Mouse (Mus musculus) erythroblast, embryonic 14.5 days (primary cell): Measurements from ENCODE around the gene Tgfb1.

Experiments
- GATA1 ChIP-seq: IDR thresholded peaks from 2 replicates; pipeline ENCODE4 v1.6.1; 2012; ENCODE audit warnings: low read length, inconsistent platforms, mixed read lengths
- TAL1 ChIP-seq: IDR thresholded peaks from 3 replicates; pipeline ENCODE4 v1.6.1; 2012; ENCODE audit warnings: low read length, inconsistent platforms, mixed read lengths

GRCm38 (mm10) chr7:25681341-25682231, 5.2 kb upstream of the Tgfb1 start:
- TF ChIP-seq GATA1 (no peak), TAL1 (no peak)
